Comparison of ENCODE assay signal across 9 mouse cellular contexts in the genomic region with DNA sequence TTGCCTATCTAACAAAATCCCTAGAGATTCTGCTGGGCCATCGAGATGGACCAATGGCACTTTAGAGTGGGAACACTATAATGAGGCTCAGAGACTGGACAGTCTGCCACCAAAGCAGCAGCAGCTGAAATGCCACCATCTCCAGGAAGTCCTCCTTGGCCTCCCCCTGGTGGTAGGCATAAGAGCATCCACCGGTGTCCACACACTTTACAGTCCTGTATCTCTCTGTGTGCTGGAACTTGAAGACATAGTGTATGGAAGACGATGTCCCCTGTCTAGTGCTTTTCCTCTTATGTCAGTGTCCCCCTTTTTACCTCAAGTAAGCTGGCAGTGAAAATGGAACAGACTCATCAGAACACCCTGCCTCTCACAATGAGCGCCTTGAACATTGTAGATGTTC. TPM values are rescaled to one million over a fixed set of nuclear protein-coding genes. Genes with fewer than 3 reads are reported as not detected.
A peak's percentile ranks its signal among the peaks of the same experiment; 100 is the strongest.
DNase-seq lines count a peak whose midpoint lies in the region; ATAC-seq and TF ChIP-seq lines count a peak whose summit lies in the region.
"Had no signal": no experiment of that assay in that cellular context is flagged by ENCODE, and none has a peak within 500 bp of the region (broad histone marks: within the 10 kb centered on the region; RNA-seq: fewer than 3 reads in every experiment).

No protein-coding gene starts in this region.

- no peak for TF ChIP-seq POLR2A in heart, adult 2 months (IDR thresholded peaks at IDR 0.05; ENCODE audit: insufficient read depth, low read depth, low read length)

- no peak overlapping the region for H3K27ac ChIP-seq in heart, adult 2 months
- H3K27ac ChIP-seq in kidney, embryonic 14.5 days (ENCODE audit: low read depth, low read length) = no peak overlapping the region

- WGBS in heart, adult 2 months = 82% methylated on average over 4 of the region's 4 CpGs
- WGBS in kidney, embryonic 14.5 days = 87% methylated on average over 4 of the region's 4 CpGs

- no peak overlapping the region for H3K4me3 ChIP-seq in heart, adult 2 months
- no peak overlapping the region for H3K4me3 ChIP-seq in kidney, embryonic 14.5 days (ENCODE audit: low read length)

- H3K4me1 ChIP-seq in heart, adult 2 months (ENCODE audit: control insufficient read depth, insufficient read depth, low read length) = no peaks in the 10 kb centered on the region
- H3K4me1 ChIP-seq in kidney, embryonic 14.5 days (ENCODE audit: control insufficient read depth, insufficient read depth, low read length) = peaks cover 6% of the 10 kb centered on the region; the same call in 1 of the 2 replicates

- no peaks in the 10 kb centered on the region for H3K27me3 ChIP-seq in heart, adult 2 months (ENCODE audit: control insufficient read depth, insufficient read depth, low read length)
- no peaks in the 10 kb centered on the region for H3K27me3 ChIP-seq in kidney, embryonic 14.5 days (ENCODE audit: control insufficient read depth, insufficient read depth, low read length)

- DNase-seq in heart, adult 2 months = no peak
- no peak for DNase-seq in heart, adult 8-10 months (ENCODE audit: low spot score)
- DNase-seq in retina, postnatal 1 day = no peak
- DNase-seq in kidney, adult 11 months = no peak
- DNase-seq: cerebellum, adult 2 months had no signal

- intact Hi-C loops in heart, adult 2 months (cut with DNase I) = loop anchor here (5.0 kb wide), 1 partner anchor 359 kb away; no protein-coding TSS in a partner anchor

- H3K9ac ChIP-seq in heart, adult 2 months (ENCODE audit: low read depth, low read length) = no peak overlapping the region
- no peak overlapping the region for H3K9ac ChIP-seq in kidney, embryonic 14.5 days (ENCODE audit: low read depth, low read length)

- no peak overlapping the region for H3K4me2 ChIP-seq in kidney, embryonic 14.5 days (replicated peaks; ENCODE audit: low read depth, low read length)

- no peak for TF ChIP-seq EP300 in heart, adult 2 months (IDR thresholded peaks at IDR 0.05; ENCODE audit: insufficient read depth, low read depth, low read length)

- H3K9me3 ChIP-seq in kidney, embryonic 14.5 days (ENCODE audit: control insufficient read depth, low read length) = no peaks in the 10 kb centered on the region

- H3K36me3 ChIP-seq in heart, adult 2 months (ENCODE audit: control insufficient read depth, insufficient read depth, low read length) = no peaks in the 10 kb centered on the region
- no peaks in the 10 kb centered on the region for H3K36me3 ChIP-seq in kidney, embryonic 14.5 days (ENCODE audit: control insufficient read depth, insufficient read depth, low read length)

- no peaks in the 10 kb centered on the region for H3K79me2 ChIP-seq in heart, adult 2 months (replicated peaks; ENCODE audit: control insufficient read depth, insufficient read depth, low read length)

- peak; percentile 46 for TF ChIP-seq CTCF in heart, adult 2 months (IDR thresholded peaks at IDR 0.05)

- peak; percentile 58 for ATAC-seq in CD4-positive, CD25-positive, alpha-beta regulatory T cell, adult 4 months
- peak; percentile 82 for ATAC-seq in erythroid progenitor cell, adult 5-6 weeks (replicated peaks; ENCODE audit: low FRiP score, poor library complexity, severe bottlenecking)
- peak; percentile 25; the same call in 1 of the 2 replicates for ATAC-seq in monocyte, adult 5-6 weeks (replicated peaks; ENCODE audit: insufficient number of reproducible peaks, low FRiP score, low TSS enrichment, poor library complexity, severe bottlenecking)
- no peak for ATAC-seq in kidney, embryonic 14.5 days (ENCODE audit: low FRiP score, low TSS enrichment)

RNA-seq across cellular contexts. Expression of a gene that starts 1.0 kb away (rescaled TPM):
- total RNA-seq in heart, adult 2 months (2021) = 10 to 100 TPM; 27.5 to 48.6 TPM
- 16.4 and 25.2 TPM in 2 replicates for polyA plus RNA-seq in heart, adult 2 months (2012; rRNA removed)
- 10 to 100 TPM; 26.2 to 44.3 (median 36.4) TPM for total RNA-seq in heart, adult 8-10 months (2022)
- 10 to 100 TPM in 1 of 2 experiments, 1 to 10 TPM in 1; 2.5 to 10.2 TPM for polyA plus RNA-seq in CD4-positive, CD25-positive, alpha-beta regulatory T cell, adult 4 months (2017; shearing (Covaris generic))
- 4.2 and 6.8 TPM in 2 replicates for total RNA-seq in erythroid progenitor cell, adult 5-6 weeks (2015; ENCODE audit: low replicate concordance)
- total RNA-seq in erythroid progenitor cell, adult 5-6 weeks (2017; ENCODE audit: low replicate concordance) = 4.5 and 5.3 TPM in 2 replicates
- 6.8 to 11.0 TPM (median 8.8 TPM) in 3 replicates for total RNA-seq in monocyte, adult 5-6 weeks (2017)
- 1.4 and 2.2 TPM in 2 replicates for polyA plus RNA-seq in kidney, embryonic 14.5 days (2014; fragmentation: Nextera tagmentation; extraction: Ambion mirVana)
